Mouse (Mus musculus): Measurements from ENCODE around the gene Ubiad1. TPM values are rescaled to one million over a fixed set of nuclear protein-coding genes. Genes with fewer than 3 reads are reported as not detected.

The Ubiad1 gene
- total RNA-seq, 1 experiment from 2014 or later = 10.4 TPM

DNA sequence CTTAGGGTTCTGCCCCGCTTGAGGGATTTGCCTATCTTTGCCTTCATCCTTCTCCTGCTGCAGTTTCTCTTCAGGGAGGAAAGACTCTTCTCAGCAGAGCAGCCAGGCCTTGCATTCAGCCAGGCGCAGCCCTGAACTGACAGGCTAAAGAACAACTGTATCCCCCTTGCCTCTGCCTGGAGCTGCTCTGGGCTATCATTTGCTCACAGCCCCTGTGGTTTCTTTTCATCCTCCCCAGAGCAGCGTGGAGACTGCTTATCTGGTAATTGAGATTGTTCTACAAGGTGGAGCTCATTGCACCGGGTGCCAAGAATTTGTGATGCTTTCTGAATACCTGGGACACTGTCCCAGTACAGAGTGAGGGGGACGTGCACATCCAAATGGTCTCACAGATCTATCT, 16.0 kb downstream of the Ubiad1 start:
- ATAC-seq (replicated peaks in 1 of 2; ENCODE audit: insufficient read depth in 1 of 2, low FRiP score in 2 of 2, low TSS enrichment in 1 of 2, low read depth in 1 of 2, poor library complexity in 2 of 2, severe bottlenecking in 2 of 2) = no peak

DNA sequence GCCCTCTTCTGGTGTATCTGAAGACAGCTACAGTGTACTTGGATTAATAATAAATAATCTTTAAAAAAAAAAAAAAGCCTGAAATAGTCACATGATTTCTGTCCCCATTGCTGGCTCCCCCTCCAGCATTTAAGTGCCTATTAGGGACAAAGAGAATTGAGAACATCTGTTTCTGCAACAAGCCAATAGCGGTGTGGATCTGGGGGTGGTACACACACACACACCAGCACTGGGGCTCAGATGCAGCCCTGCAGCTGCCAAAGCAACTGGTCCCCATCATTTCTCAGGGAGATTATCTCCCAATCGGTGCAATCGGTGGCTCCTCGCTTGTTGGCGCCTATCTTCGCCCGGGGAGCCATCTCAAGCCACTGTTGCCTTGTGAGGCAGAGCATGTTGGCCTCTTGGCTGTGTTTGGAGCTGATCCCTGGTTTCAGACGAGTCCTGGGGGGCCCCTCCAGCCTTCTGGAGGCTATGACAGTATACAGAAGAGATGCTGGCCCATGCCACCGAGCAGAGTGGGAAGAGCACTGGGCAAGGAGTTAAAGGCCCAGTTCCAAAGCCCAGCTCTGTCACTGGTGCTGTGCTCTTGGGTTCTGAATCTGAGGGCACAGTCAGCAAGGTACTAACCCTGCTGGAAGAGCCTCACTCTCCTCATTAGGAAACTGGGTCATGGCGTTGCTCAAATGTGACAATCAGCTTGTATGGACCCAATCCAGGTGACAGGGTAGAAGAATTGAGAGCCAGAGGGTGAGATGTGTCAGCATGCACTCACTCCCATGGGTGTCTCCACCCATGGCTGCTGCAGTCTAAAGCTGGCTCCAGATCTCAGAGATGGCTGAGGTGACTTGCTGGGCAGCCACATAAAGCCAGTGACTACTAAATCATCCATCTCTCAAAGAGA, 17.4 kb downstream of the Ubiad1 start:
- no peak for ATAC-seq (replicated peaks in 1 of 2; ENCODE audit: insufficient read depth in 1 of 2, low FRiP score in 2 of 2, low TSS enrichment in 1 of 2, low read depth in 1 of 2, poor library complexity in 2 of 2, severe bottlenecking in 2 of 2)

DNA sequence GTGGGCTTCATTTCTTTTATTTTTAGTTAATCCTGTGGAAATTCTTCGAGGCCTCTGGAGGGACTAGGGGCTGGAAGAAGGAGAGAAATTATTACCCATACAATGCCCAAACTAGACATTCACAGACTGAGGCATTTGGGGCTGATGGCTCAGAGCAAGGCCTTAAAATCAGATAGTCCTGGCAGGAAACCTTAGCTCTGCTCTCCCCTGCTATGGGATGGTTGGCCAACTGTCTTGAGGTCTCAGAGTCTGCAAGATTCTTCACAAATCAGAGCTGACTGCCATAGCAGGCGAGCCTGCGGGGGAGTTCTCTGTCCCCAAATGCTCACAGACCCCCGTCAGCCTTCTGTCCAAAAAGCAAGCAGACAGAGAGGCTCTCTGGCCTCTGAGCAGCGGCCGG, 27.0 kb downstream of the Ubiad1 start:
- ATAC-seq (replicated peaks in 1 of 2; ENCODE audit: insufficient read depth in 1 of 2, low FRiP score in 2 of 2, low TSS enrichment in 1 of 2, low read depth in 1 of 2, poor library complexity in 2 of 2, severe bottlenecking in 2 of 2) = no peak

DNA sequence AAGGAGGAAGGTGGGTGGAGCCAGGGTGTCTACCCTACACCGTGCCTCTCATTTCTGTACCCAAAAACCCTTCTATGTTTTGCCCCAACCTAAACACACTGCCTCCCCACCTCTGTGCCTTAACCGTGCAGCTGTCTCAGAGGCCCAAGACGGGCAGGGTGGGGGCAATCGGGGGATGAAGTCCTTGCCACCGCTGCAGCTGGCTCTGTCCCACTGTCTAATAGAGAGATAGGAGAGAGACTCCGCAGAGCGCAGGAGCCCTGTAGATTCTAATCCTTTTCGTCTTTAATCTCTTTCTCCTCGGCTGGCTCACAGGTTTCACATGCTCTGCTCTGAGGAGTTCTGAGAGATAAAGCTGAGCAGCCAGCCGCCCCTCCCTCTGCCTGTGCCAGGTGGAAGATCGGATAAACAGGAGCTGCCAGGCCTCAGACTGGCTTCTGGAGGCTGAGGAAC, 27.5 kb downstream of the Ubiad1 start:
- ATAC-seq (replicated peaks in 1 of 2; ENCODE audit: insufficient read depth in 1 of 2, low FRiP score in 2 of 2, low TSS enrichment in 1 of 2, low read depth in 1 of 2, poor library complexity in 2 of 2, severe bottlenecking in 2 of 2) = peak in 1 of 2 experiments; percentile 27; a peak in 1 of 4 replicates

DNA sequence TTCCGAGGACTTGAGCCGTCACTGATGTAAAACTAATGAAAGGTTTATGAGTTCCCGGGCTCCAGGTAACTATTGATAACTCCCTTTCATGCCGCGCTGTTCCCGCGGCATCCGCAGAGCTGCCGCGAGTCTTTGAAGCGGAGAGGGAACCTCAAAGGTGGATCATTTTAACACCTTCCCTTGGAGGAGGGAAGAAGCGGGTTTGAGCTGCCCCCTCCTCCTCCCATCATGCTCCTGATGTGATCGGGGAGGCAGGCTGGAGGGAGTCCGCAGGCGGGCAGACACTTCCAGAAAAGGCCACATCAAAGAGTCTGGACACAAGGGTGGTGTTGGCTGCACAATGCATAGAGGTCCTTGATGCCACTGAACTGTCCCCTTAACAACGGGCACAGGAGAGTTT, 29.0 kb downstream of the Ubiad1 start:
- ATAC-seq (replicated peaks in 1 of 2; ENCODE audit: insufficient read depth in 1 of 2, low FRiP score in 2 of 2, low TSS enrichment in 1 of 2, low read depth in 1 of 2, poor library complexity in 2 of 2, severe bottlenecking in 2 of 2) = no peak

DNA sequence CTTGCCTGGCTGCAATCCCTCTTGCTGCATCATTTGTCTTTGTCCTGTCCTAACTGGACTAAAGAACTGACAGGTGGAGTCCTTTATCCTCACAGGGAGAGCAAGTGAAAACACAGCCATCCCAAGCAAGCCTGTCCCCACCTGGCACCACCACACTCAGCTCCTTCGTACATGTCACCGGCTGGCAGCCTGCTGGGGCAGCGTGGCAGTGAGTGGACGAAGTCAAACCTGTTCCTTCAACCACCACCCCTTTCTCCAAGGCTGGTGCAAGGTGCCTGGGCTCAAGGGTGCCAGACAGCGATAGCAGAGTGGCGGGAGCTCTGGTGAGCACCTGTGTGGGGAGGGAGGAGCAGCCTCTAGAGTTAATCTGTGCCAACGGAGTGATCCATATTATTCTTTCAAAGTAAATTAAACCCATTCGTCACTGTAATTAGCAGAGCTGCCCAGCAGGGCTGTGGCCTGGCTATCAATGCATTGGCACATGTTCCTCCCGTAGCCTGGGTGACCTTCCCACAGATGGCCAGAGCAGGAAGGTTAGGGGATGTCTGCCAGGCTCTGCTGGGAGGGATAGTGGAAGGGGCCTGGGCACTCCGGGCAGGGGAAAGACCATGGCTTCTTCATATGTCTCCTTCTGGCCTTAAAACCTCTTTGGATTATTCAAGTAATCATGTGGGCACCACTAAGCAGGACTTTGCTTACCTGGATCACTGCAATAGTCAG, 36.2 kb downstream of the Ubiad1 start:
- no peak for ATAC-seq (replicated peaks in 1 of 2; ENCODE audit: insufficient read depth in 1 of 2, low FRiP score in 2 of 2, low TSS enrichment in 1 of 2, low read depth in 1 of 2, poor library complexity in 2 of 2, severe bottlenecking in 2 of 2)

DNA sequence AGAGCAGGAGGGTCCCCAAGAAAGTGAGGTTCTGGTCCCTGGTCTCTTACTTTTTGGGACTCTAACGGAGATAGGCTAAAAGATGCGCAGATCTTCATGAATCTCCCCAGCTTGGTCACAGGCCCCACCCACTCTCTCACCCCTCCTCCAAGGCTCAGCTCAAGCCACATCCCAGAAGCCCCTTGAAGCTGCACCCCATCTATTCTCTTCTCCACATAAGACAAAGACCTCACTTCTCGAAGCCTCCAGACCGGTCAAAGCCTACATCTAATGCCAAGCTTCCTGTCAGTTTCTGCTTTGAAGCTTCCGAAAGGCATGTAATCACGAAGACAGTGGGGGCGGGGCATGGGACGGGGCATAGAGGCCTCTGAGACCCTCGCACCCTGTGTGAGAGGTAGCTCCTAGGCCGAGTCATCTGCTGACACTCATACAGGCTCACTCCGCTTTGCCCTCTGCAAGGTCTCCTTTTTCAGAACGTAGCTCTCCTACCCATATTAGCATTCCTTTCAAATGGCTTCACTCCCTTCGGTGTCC, 39.2 kb downstream of the Ubiad1 start:
- no peak for ATAC-seq (replicated peaks in 1 of 2; ENCODE audit: insufficient read depth in 1 of 2, low FRiP score in 2 of 2, low TSS enrichment in 1 of 2, low read depth in 1 of 2, poor library complexity in 2 of 2, severe bottlenecking in 2 of 2)

DNA sequence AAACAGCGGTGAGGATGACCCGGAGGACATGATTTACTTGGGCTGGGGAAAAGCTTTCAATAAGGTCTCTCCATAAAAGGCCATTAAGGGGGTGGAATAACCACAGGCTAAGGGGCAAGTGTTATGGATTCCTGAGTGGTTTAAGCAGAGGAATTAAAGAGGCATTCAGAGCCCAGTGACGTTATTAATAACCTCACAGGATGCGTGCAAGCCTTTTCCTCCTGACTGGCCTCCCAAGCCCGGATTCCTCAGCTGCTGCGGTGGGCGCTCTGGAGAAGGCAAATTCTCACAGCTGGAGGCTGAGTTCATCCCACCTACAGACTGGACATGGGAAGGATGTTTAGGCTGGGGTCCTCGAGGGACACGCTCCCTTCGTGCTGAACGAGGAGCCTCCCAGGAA, 39.8 kb downstream of the Ubiad1 start:
- ATAC-seq (replicated peaks in 1 of 2; ENCODE audit: insufficient read depth in 1 of 2, low FRiP score in 2 of 2, low TSS enrichment in 1 of 2, low read depth in 1 of 2, poor library complexity in 2 of 2, severe bottlenecking in 2 of 2) = no peak

DNA sequence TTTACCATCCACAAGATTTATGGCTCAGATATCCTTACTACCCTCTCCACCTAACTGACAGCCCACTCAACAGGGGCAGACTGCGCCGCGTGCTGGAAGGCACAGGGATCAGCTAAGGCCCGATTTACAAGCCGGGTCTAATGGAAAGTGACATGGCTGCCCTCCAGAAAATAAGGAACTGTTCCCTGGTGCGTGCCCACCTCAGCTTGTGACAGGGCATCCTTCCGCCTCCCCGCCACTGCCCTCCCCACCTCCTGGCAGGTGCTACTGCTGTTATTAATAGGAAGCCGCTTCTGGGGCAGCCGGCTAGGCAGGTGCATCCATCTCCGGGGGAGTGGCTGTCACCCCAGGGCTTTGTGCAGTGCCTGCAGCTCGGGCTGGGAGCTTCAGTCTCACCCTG, 41.2 kb downstream of the Ubiad1 start:
- peak in 1 of 2 experiments; percentile 29; a peak in 1 of 4 replicates for ATAC-seq (replicated peaks in 1 of 2; ENCODE audit: insufficient read depth in 1 of 2, low FRiP score in 2 of 2, low TSS enrichment in 1 of 2, low read depth in 1 of 2, poor library complexity in 2 of 2, severe bottlenecking in 2 of 2)

DNA sequence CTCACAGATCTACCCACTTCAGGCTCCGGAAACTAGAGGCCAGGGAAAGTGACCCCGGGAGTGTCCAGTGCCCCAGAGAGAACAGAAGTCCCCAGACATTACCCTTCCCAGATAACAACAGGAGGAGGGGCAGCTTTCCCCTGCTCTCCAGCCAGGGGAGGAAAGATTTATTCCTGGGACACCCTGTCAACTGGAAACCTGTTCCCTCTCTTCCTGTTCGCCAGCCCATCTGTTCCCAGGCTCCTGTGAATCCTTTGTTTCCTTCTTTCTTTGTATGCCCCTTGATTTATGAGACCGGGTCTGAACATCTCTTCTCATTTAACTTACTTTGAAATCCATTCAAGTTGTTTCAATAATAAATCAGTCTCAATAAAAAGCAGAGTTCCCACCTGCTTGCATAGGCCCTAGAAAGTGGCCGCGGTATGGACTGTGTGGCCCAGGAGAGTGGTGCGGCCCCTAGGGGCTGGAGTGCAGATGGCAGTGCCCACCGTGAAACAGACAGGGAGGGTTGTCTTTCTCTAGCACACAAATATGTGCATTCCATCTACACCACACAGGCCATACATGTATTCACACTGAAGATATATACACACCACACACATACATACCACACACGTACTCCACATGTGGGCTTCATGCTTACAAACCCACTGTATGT, 45.0 kb downstream of the Ubiad1 start:
- ATAC-seq (replicated peaks in 1 of 2; ENCODE audit: insufficient read depth in 1 of 2, low FRiP score in 2 of 2, low TSS enrichment in 1 of 2, low read depth in 1 of 2, poor library complexity in 2 of 2, severe bottlenecking in 2 of 2) = no peak

DNA sequence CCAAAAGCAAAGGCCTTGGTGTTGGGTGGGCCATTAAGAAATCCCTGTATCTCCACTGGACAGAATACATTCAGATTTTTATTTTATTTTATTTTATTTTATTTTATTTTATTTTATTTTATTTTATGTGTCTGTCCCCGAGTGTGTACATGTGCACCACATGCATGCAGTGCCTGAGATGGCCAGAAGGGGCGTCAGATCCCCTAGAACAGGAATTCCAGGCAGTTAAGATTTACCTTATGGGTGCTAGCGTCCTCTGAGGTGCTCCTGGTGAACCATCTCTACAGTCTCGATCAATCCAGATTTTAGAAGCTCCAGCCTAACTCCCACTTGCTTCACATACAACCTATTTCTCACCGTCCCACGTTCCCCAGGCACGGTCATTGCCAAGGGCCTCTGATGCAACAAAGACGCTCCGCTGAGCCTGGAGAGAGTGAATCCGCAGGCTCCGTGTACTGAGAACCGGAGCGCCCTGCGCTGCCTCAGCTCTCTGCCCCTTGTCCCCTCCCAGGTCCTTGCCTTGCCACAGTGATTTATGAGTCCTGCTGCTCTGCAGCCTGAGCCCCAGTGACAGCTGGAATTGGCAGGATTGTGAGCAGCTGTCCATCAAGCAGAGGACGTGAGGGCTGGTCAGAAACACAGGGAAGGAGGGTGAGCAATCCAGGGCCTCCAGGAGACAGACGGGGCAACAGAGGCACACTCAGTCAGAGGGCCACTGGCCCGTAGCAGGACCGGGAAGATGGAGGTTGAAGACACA, 46.9 kb downstream of the Ubiad1 start:
- no peak for ATAC-seq (replicated peaks in 1 of 2; ENCODE audit: insufficient read depth in 1 of 2, low FRiP score in 2 of 2, low TSS enrichment in 1 of 2, low read depth in 1 of 2, poor library complexity in 2 of 2, severe bottlenecking in 2 of 2)

DNA sequence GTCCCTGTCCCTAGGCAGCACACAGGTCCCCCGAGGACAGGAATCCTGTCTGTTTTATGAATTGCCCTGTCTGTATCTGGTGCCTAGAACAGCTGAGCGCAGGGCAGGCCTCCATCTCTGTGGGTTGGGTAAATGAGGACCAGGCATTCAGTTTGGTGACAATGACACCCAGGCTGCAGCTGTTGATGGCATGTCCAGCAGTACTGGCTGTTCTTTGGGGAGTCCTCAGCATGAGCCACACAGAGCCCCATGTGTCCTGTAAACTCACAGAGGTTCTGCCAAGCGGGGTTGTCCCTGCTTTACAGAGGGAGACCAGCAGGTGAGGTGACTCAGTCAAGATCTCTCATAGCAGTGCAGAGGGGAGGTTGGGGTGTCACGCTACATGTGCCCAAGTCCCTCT, 47.5 kb downstream of the Ubiad1 start:
- no peak for ATAC-seq (replicated peaks in 1 of 2; ENCODE audit: insufficient read depth in 1 of 2, low FRiP score in 2 of 2, low TSS enrichment in 1 of 2, low read depth in 1 of 2, poor library complexity in 2 of 2, severe bottlenecking in 2 of 2)

DNA sequence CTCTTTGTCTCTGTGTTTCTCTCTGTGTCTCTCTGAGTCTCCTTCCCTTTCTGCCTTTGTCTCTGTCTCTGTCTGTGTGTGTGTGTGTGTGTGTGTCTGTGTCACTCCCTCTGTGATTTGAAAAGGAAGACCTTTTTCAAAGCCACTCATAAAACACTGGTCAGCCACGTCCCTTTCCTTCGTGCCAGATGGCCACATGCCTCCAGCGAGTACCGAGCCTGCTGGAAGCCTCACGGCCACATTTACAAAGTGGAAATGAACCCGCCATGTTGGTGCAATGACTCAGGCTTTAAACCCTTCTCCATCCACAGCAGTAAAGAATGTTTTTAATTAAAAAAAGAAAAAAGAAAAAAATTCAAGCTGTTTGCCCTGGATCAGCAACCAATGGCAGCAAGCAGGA, 48.7 kb downstream of the Ubiad1 start:
- no peak for ATAC-seq (replicated peaks in 1 of 2; ENCODE audit: insufficient read depth in 1 of 2, low FRiP score in 2 of 2, low TSS enrichment in 1 of 2, low read depth in 1 of 2, poor library complexity in 2 of 2, severe bottlenecking in 2 of 2)

DNA sequence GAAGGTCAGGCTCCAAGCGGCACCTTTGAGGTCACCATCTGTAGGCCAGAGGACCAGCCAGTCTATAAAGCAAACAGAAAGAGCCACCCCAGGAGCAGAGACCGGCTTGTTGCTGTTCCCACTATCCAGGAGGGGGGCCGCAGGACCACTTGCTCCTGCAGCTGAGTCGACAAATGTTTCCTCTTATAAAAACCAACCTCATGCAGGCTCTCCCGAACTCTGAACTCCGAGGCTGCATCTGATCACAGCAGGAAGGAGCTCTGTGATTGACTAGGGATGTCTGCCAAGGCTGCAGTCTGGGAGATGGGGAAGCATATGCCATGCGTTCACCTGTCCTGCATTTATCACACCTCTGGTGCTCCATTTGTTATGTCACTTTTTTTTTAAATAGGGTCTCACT, 49.4 kb downstream of the Ubiad1 start:
- no peak for ATAC-seq (replicated peaks in 1 of 2; ENCODE audit: insufficient read depth in 1 of 2, low FRiP score in 2 of 2, low TSS enrichment in 1 of 2, low read depth in 1 of 2, poor library complexity in 2 of 2, severe bottlenecking in 2 of 2)

DNA sequence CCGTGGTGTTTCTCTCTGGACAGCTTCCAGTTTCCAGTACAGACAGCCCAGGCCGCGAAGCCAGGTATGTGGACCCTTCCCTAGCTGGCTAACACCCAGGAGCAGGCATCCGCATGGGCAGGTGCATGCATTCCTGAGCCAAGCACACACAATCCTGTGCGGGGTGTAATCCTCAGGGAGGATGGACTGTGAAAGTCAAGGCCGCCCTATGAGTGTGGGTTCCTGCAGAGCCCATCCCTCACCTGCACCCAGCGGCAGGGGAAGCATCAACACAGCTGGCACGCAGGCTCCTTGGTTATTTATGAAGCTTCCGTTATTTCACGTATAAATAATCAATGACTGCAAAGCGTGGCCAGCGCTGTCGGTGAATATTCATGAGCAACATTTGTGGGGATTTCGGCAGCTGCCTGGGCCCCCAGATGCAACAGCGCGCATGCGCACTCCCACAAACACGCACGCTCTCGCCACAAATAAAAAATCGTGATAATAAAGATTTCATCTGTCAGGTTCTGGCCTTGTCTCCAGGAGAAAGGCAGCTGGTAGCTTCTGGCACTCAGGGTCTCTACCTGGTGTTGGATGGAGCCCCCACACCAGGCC, 52.8 kb downstream of the Ubiad1 start:
- no peak for ATAC-seq (replicated peaks in 1 of 2; ENCODE audit: insufficient read depth in 1 of 2, low FRiP score in 2 of 2, low TSS enrichment in 1 of 2, low read depth in 1 of 2, poor library complexity in 2 of 2, severe bottlenecking in 2 of 2)

DNA sequence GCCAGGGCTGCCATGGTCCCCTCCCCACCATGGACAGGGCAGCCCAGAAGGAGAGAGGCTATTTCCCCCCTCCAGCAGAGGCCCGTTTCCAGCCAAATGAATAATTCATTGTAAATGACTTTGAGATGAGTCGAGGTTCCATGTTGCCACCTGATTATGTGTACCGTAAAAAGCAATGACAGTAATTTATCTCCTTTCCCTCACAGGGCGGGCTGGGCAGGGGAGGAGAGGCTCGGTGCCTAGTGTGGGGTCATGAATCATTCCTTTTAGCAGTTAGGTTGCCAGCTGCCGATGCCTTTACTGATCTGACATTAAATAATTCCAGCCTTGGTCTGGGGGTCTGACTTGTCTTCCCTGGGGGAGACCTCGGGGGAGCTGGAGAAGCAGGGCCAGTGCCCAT, 54.9 kb downstream of the Ubiad1 start:
- ATAC-seq (replicated peaks in 1 of 2; ENCODE audit: insufficient read depth in 1 of 2, low FRiP score in 2 of 2, low TSS enrichment in 1 of 2, low read depth in 1 of 2, poor library complexity in 2 of 2, severe bottlenecking in 2 of 2) = no peak

DNA sequence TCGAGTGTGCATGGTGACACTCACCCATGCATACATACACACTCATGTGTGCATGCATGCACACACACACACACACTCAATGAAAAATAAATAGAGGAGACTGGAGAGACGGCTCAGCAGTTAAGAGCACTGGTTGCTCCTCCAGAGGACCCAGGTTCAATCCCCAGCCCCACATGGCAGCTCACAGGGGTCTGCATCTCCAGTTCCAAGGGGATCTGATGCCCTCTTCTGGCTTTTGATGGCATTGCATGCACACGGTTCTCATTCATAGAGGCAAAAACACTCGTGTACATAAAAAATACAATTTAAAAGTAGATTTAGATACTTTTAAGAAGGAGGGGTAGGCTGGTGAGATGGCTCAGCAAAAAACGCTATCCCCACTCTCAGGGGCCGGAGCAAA, 55.5 kb downstream of the Ubiad1 start:
- ATAC-seq (replicated peaks in 1 of 2; ENCODE audit: insufficient read depth in 1 of 2, low FRiP score in 2 of 2, low TSS enrichment in 1 of 2, low read depth in 1 of 2, poor library complexity in 2 of 2, severe bottlenecking in 2 of 2) = no peak
